Mouse (Mus musculus): ENCODE data around the gene Pde3b. TPM values are rescaled to one million over a fixed set of nuclear protein-coding genes. Genes with fewer than 3 reads are reported as not detected.
"Not testable (repeated sequence)": the region's sequence is repeated elsewhere in the genome, so short reads cannot be mapped to it uniquely, and the experiment has no call there.

Gene Pde3b
- total RNA-seq, 1 experiment, result 5.9 TPM

- H3K4me1 ChIP-seq (ENCODE audit: control insufficient read depth in 2 of 2, insufficient read depth in 2 of 2, low read length in 2 of 2, poor library complexity in 1 of 2), result no peaks in the 10 kb centered on the region
- no peak overlapping the region for H3K4me3 ChIP-seq (ENCODE audit: insufficient read depth in 1 of 2, low read depth in 1 of 2, low read length in 2 of 2, poor library complexity in 1 of 2, severe bottlenecking in 1 of 2)
- H3K9me3 ChIP-seq (ENCODE audit: control insufficient read depth, insufficient read depth, low read depth, low read length), result no peaks in the 10 kb centered on the region
- no peak overlapping the region for H3K27ac ChIP-seq (ENCODE audit: insufficient read depth, low read depth, low read length, poor library complexity, severe bottlenecking)
- no peaks in the 10 kb centered on the region for H3K36me3 ChIP-seq (ENCODE audit: control insufficient read depth, insufficient read depth, low read length, poor library complexity, severe bottlenecking)
- in situ Hi-C loops (cut with MboI; ENCODE audit: low sequenced_read_pairs in 2 of 2, unreplicated experiment in 2 of 2), result no loop called here
- H3K9ac ChIP-seq (ENCODE audit: insufficient read depth, low read depth, low read length, poor library complexity, severe bottlenecking), result no peak overlapping the region
- DNase-seq (ENCODE audit: low read depth, low spot score), result no peak
- TF ChIP-seq ZC3H11A (IDR thresholded peaks at IDR 0.05; ENCODE audit: borderline replicate concordance, low read depth, low read length) (no peak), MAFK (IDR thresholded peaks at IDR 0.05; ENCODE audit: insufficient read depth, low read depth, low read length) (no peak), ZNF384 (IDR thresholded peaks at IDR 0.05; ENCODE audit: low read depth, low read length) (no peak), CHD2 (IDR thresholded peaks at IDR 0.05; ENCODE audit: low read depth, low read length) (no peak), HCFC1 (IDR thresholded peaks at IDR 0.05; ENCODE audit: borderline replicate concordance, insufficient read depth, low read length) (no peak)
Measured at GRCm38 (mm10) chr7:114536179-114536578, 121.1 kb downstream of the Pde3b start.

DNA sequence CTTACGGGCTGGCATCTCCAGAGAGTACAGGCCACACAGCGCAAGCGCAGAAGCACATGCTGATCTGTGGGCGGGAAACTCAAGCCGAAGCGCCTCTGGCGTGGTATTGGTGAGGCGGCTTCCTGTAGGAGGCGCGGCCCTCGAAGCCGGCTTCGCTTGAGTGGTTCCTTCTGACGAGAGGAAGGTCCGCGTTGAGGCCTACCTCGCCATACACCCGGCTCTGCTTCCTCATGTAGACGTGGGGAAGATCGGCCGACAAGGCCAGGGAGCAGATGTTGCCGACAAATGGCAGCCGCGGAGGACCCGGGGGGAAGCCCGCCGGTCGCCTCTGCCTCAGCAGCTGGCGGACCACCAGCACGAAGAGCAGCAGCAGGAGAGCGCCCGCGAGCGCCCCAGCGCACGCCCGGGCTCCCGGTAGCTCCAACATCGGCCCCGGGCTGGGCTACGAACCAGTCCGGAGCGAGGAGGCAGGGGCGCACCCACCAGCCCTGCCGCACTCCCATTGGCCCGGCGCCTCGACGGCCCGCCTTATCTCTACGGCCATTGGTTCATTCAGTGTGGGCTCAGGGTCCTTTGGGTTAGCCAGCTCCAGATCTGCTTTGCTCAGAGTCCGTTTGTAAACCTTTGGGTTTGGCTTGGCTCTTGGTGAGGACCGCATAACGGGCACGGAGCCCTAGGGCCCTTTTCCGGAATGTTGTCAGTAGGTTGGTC, 147.6 kb downstream of the Pde3b start, which contains the start of gene Cyp2r1:
Cyp2r1 (minus strand) TSS at position 442 of the 711 bp plus-strand sequence.
- H3K36me3 ChIP-seq (ENCODE audit: control insufficient read depth, insufficient read depth, low read length, poor library complexity, severe bottlenecking), result no peaks in the 10 kb centered on the region
- no peaks in the 10 kb centered on the region for H3K9me3 ChIP-seq (ENCODE audit: control insufficient read depth, insufficient read depth, low read depth, low read length)
- no peak within 1 kb of the TSS for H3K27ac ChIP-seq (ENCODE audit: insufficient read depth, low read depth, low read length, poor library complexity, severe bottlenecking)
- in situ Hi-C loops (cut with MboI; ENCODE audit: low sequenced_read_pairs in 2 of 2, unreplicated experiment in 2 of 2), result no loop called here
- H3K4me1 ChIP-seq (ENCODE audit: control insufficient read depth in 2 of 2, insufficient read depth in 2 of 2, low read length in 2 of 2, poor library complexity in 1 of 2), result no peaks in the 10 kb centered on the region; a peak in 1 of 4 replicates
- TF ChIP-seq MAFK (IDR thresholded peaks at IDR 0.05; ENCODE audit: insufficient read depth, low read depth, low read length) (no peak), CHD2 (IDR thresholded peaks at IDR 0.05; ENCODE audit: low read depth, low read length) (peak; percentile 60; the same call in 1 of the 2 replicates)
- peak; percentile 53 for DNase-seq (ENCODE audit: low read depth, low spot score)
- peak within 1 kb of the TSS; percentile 76 for H3K9ac ChIP-seq (ENCODE audit: insufficient read depth, low read depth, low read length, poor library complexity, severe bottlenecking)
- peak within 1 kb of the TSS; percentile 55 to 59 for H3K4me3 ChIP-seq (ENCODE audit: insufficient read depth in 1 of 2, low read depth in 1 of 2, low read length in 2 of 2, poor library complexity in 1 of 2, severe bottlenecking in 1 of 2)

GRCm38 (mm10) chr7:114573866-114574265, 158.8 kb downstream of the Pde3b start:
- H3K9me3 ChIP-seq (ENCODE audit: control insufficient read depth, insufficient read depth, low read depth, low read length); H3K9ac ChIP-seq (ENCODE audit: insufficient read depth, low read depth, low read length, poor library complexity, severe bottlenecking); H3K4me3 ChIP-seq (ENCODE audit: insufficient read depth in 1 of 2, low read depth in 1 of 2, low read length in 2 of 2, poor library complexity in 1 of 2, severe bottlenecking in 1 of 2); DNase-seq (ENCODE audit: low read depth, low spot score); H3K27ac ChIP-seq (ENCODE audit: insufficient read depth, low read depth, low read length, poor library complexity, severe bottlenecking); H3K4me1 ChIP-seq (ENCODE audit: control insufficient read depth in 2 of 2, insufficient read depth in 2 of 2, low read length in 2 of 2, poor library complexity in 1 of 2); H3K36me3 ChIP-seq (ENCODE audit: control insufficient read depth, insufficient read depth, low read length, poor library complexity, severe bottlenecking): not testable (repeated sequence)
- in situ Hi-C loops (cut with MboI; ENCODE audit: low sequenced_read_pairs in 2 of 2, unreplicated experiment in 2 of 2), result loop anchor here in 1 of 2 experiments (10.0 kb wide), 1 partner anchor 101 kb away; no protein-coding TSS in a partner anchor

DNA sequence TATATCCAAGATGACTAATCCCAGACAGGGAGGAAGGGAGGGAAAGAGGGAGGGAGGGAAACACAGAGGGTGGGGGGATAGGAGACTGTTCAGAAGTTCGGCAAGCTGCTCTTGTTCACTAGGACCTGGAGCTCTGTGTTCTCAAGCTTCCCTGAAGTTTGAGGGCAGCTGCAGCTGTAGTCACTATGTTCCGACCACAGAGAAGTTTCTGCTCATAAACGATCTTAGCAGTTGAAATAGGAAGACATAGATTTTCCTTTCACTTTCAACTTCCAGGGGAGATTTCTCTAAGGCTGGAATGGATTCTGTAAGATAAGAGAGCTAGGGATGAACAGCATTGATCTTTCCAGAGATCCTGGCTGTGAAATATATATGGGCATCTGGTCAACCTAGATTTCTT, 161.8 kb downstream of the Pde3b start:
- Histone ChIP-seq H3K9me3 (ENCODE audit: control insufficient read depth, insufficient read depth, low read depth, low read length) (no peaks in the 10 kb centered on the region), H3K36me3 (ENCODE audit: control insufficient read depth, insufficient read depth, low read length, poor library complexity, severe bottlenecking) (no peaks in the 10 kb centered on the region), H3K4me1 (ENCODE audit: control insufficient read depth in 2 of 2, insufficient read depth in 2 of 2, low read length in 2 of 2, poor library complexity in 1 of 2) (no peaks in the 10 kb centered on the region), H3K4me3 (ENCODE audit: insufficient read depth in 1 of 2, low read depth in 1 of 2, low read length in 2 of 2, poor library complexity in 1 of 2, severe bottlenecking in 1 of 2) (no peak overlapping the region), H3K27ac (ENCODE audit: insufficient read depth, low read depth, low read length, poor library complexity, severe bottlenecking) (no peak overlapping the region), H3K9ac (ENCODE audit: insufficient read depth, low read depth, low read length, poor library complexity, severe bottlenecking) (no peak overlapping the region)
- DNase-seq (ENCODE audit: low read depth, low spot score), result no peak
- in situ Hi-C loops (cut with MboI; ENCODE audit: low sequenced_read_pairs in 2 of 2, unreplicated experiment in 2 of 2), result loop anchor here in 1 of 2 experiments (10.0 kb wide), 1 partner anchor 98 kb away; no protein-coding TSS in a partner anchor
- TF ChIP-seq ZNF384 (IDR thresholded peaks at IDR 0.05; ENCODE audit: low read depth, low read length) (no peak), CHD2 (IDR thresholded peaks at IDR 0.05; ENCODE audit: low read depth, low read length) (no peak), MAFK (IDR thresholded peaks at IDR 0.05; ENCODE audit: insufficient read depth, low read depth, low read length) (no peak), ZC3H11A (IDR thresholded peaks at IDR 0.05; ENCODE audit: borderline replicate concordance, low read depth, low read length) (no peak), HCFC1 (IDR thresholded peaks at IDR 0.05; ENCODE audit: borderline replicate concordance, insufficient read depth, low read length) (no peak)

DNA sequence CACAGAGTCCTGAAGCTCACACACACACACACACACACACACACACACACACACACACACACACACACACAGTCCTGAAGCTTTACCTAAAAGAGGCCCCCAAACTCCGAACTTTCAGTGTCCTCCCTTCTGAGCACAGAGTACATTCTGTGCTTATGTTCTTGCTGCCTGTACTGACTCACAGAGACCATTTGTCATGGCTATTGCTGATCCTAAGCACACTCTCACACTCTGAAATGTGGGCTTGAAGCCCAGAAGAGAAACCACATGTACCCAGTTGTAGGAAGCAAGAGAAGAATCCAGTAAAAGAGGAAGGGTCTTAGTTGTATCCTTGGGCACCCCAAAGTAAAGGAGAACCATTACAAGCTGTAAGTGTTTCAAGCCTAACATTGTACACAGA, 162.6 kb downstream of the Pde3b start:
- H3K9ac ChIP-seq (ENCODE audit: insufficient read depth, low read depth, low read length, poor library complexity, severe bottlenecking), result no peak overlapping the region
- in situ Hi-C loops (cut with MboI; ENCODE audit: low sequenced_read_pairs in 2 of 2, unreplicated experiment in 2 of 2), result loop anchor here in 1 of 2 experiments (10.0 kb wide), 1 partner anchor 97 kb away; no protein-coding TSS in a partner anchor

More for the DNA sequence above, 162.6 kb downstream of the Pde3b start:
- Histone ChIP-seq H3K27ac (ENCODE audit: insufficient read depth, low read depth, low read length, poor library complexity, severe bottlenecking) (no peak overlapping the region), H3K4me1 (ENCODE audit: control insufficient read depth in 2 of 2, insufficient read depth in 2 of 2, low read length in 2 of 2, poor library complexity in 1 of 2) (no peaks in the 10 kb centered on the region), H3K4me3 (ENCODE audit: insufficient read depth in 1 of 2, low read depth in 1 of 2, low read length in 2 of 2, poor library complexity in 1 of 2, severe bottlenecking in 1 of 2) (no peak overlapping the region), H3K36me3 (ENCODE audit: control insufficient read depth, insufficient read depth, low read length, poor library complexity, severe bottlenecking) (no peaks in the 10 kb centered on the region), H3K9me3 (ENCODE audit: control insufficient read depth, insufficient read depth, low read depth, low read length) (no peaks in the 10 kb centered on the region)
- DNase-seq (ENCODE audit: low read depth, low spot score), result no peak
- no peak for TF ChIP-seq HCFC1 (IDR thresholded peaks at IDR 0.05; ENCODE audit: borderline replicate concordance, insufficient read depth, low read length)
- TF ChIP-seq CHD2 (IDR thresholded peaks at IDR 0.05; ENCODE audit: low read depth, low read length), result no peak
- no peak for TF ChIP-seq ZC3H11A (IDR thresholded peaks at IDR 0.05; ENCODE audit: borderline replicate concordance, low read depth, low read length)
- TF ChIP-seq MAFK (IDR thresholded peaks at IDR 0.05; ENCODE audit: insufficient read depth, low read depth, low read length), result no peak
- TF ChIP-seq ZNF384 (IDR thresholded peaks at IDR 0.05; ENCODE audit: low read depth, low read length), result no peak

Measured in ES-E14 (cell line).